In the genomic region with DNA sequence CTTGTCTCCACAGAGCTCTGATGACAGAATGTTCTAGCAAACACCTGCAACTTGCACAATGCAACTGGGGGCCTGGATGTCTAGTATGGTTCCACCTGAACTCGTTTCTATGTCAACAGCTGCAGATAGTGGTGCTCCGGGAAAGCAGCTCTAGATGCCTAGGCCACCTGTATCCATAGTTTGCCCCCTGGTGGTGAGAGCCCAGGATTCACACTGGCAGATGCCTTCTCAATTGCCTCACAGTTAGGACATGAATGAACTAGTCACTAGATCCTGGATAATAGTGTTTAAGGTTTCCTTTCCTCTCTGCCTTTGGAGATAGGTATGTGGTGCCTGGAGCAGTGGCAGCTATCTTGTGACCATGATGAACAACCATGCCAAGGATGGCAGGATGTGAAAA, we compare ENCODE assay signal across 8 mouse cellular contexts.
DNase-seq lines count a peak whose midpoint lies in the region; ATAC-seq and TF ChIP-seq lines count a peak whose summit lies in the region.

No protein-coding gene starts in this region.

- no peak overlapping the region for H3K4me3 ChIP-seq in hindbrain, embryonic 10.5 days
- no peak overlapping the region for H3K4me3 ChIP-seq in hindbrain, embryonic 12.5 days
- H3K4me3 ChIP-seq in intestine, embryonic 14.5 days (ENCODE audit: low read depth, low read length): no peak overlapping the region
- no peak overlapping the region for H3K4me3 ChIP-seq in midbrain, postnatal 0 days (ENCODE audit: low read depth, low read length)
- H3K4me3 ChIP-seq in stomach, embryonic 16.5 days (replicated peaks; ENCODE audit: low read length): no peak overlapping the region

- H3K9ac ChIP-seq in hindbrain, embryonic 12.5 days: no peak overlapping the region
- H3K9ac ChIP-seq in intestine, embryonic 14.5 days (ENCODE audit: low read length): no peak overlapping the region
- no peak overlapping the region for H3K9ac ChIP-seq in midbrain, postnatal 0 days (replicated peaks; ENCODE audit: low read length, poor library complexity, severe bottlenecking)
- no peak overlapping the region for H3K9ac ChIP-seq in stomach, embryonic 16.5 days (ENCODE audit: low read length)

- DNase-seq in hindbrain, embryonic 10.5 days (ENCODE audit: low spot score): peak; percentile 64
- DNase-seq in cerebellum, adult 9-10 months: peak; percentile 90
- peak; percentile 55 to 88 for DNase-seq in frontal cortex, adult 2 months (ENCODE audit: extremely low spot score in 1 of 2, low spot score in 1 of 2)
- DNase-seq in intestine, embryonic 14.5 days (ENCODE audit: low spot score): peak; percentile 87
- peak; percentile 48 to 81 for DNase-seq in left cerebral cortex, adult 9 months (ENCODE audit: low spot score in 2 of 2)
- DNase-seq in midbrain, postnatal 0 days (ENCODE audit: low spot score): peak; percentile 72

- TF ChIP-seq CTCF in midbrain, postnatal 0 days (IDR thresholded peaks at IDR 0.05): peak; percentile 83

- H3K27ac ChIP-seq in hindbrain, embryonic 10.5 days: no peak overlapping the region
- H3K27ac ChIP-seq in hindbrain, embryonic 12.5 days: no peak overlapping the region
- H3K27ac ChIP-seq in intestine, embryonic 14.5 days (ENCODE audit: low read depth): no peak overlapping the region
- H3K27ac ChIP-seq in midbrain, postnatal 0 days (ENCODE audit: low read depth, low read length): no peak overlapping the region
- H3K27ac ChIP-seq in stomach, embryonic 16.5 days (ENCODE audit: low read length): no peak overlapping the region

- WGBS in hindbrain, embryonic 10.5 days: 35% methylated on average over 2 of the region's 2 CpGs
- WGBS in hindbrain, embryonic 12.5 days: 23% methylated on average over 2 of the region's 2 CpGs
- WGBS in intestine, embryonic 14.5 days: 13% methylated on average over 2 of the region's 2 CpGs
- 11% methylated on average over 2 of the region's 2 CpGs for WGBS in midbrain, postnatal 0 days
- 10% methylated on average over 2 of the region's 2 CpGs for WGBS in stomach, embryonic 16.5 days

- H3K27me3 ChIP-seq in hindbrain, embryonic 10.5 days (ENCODE audit: insufficient read depth, poor library complexity, severe bottlenecking): no peaks in the 10 kb centered on the region
- H3K27me3 ChIP-seq in hindbrain, embryonic 12.5 days: no peaks in the 10 kb centered on the region
- no peaks in the 10 kb centered on the region for H3K27me3 ChIP-seq in intestine, embryonic 14.5 days (replicated peaks; ENCODE audit: control insufficient read depth, insufficient read depth, low read length)
- H3K27me3 ChIP-seq in midbrain, postnatal 0 days (ENCODE audit: insufficient read depth, low read length): no peaks in the 10 kb centered on the region
- no peaks in the 10 kb centered on the region for H3K27me3 ChIP-seq in stomach, embryonic 16.5 days (ENCODE audit: control insufficient read depth, insufficient read depth, low read length)

- H3K36me3 ChIP-seq in hindbrain, embryonic 10.5 days: no peaks in the 10 kb centered on the region
- H3K36me3 ChIP-seq in hindbrain, embryonic 12.5 days: peaks cover 5% of the 10 kb centered on the region; the same call in 1 of the 2 replicates
- H3K36me3 ChIP-seq in intestine, embryonic 14.5 days (ENCODE audit: control insufficient read depth, insufficient read depth, low read length): no peaks in the 10 kb centered on the region
- H3K36me3 ChIP-seq in midbrain, postnatal 0 days (ENCODE audit: insufficient read depth, low read length): no peaks in the 10 kb centered on the region
- H3K36me3 ChIP-seq in stomach, embryonic 16.5 days (ENCODE audit: control insufficient read depth, insufficient read depth, low read length): no peaks in the 10 kb centered on the region

- H3K4me1 ChIP-seq in hindbrain, embryonic 10.5 days (replicated peaks): peaks cover 13% of the 10 kb centered on the region; the same call in 1 of the 2 replicates
- H3K4me1 ChIP-seq in hindbrain, embryonic 12.5 days: peaks cover 2% of the 10 kb centered on the region; the same call in 1 of the 2 replicates
- H3K4me1 ChIP-seq in intestine, embryonic 14.5 days (replicated peaks; ENCODE audit: control insufficient read depth, insufficient read depth, low read length): 0 out of 2 replicates have a peak, but pooled peaks cover 6% of the 10 kb centered on the region
- H3K4me1 ChIP-seq in midbrain, postnatal 0 days (ENCODE audit: insufficient read depth, low read length): no peaks in the 10 kb centered on the region
- no peaks in the 10 kb centered on the region for H3K4me1 ChIP-seq in stomach, embryonic 16.5 days (ENCODE audit: control insufficient read depth, insufficient read depth, low read length)

- H3K4me2 ChIP-seq in hindbrain, embryonic 12.5 days (replicated peaks): no peak overlapping the region
- H3K4me2 ChIP-seq in intestine, embryonic 14.5 days (ENCODE audit: low read length): no peak overlapping the region
- no peak overlapping the region for H3K4me2 ChIP-seq in midbrain, postnatal 0 days (ENCODE audit: low read depth, low read length, poor library complexity, severe bottlenecking)
- H3K4me2 ChIP-seq in stomach, embryonic 16.5 days (ENCODE audit: low read depth, low read length): no peak overlapping the region

- H3K9me3 ChIP-seq in hindbrain, embryonic 10.5 days: no peaks in the 10 kb centered on the region
- H3K9me3 ChIP-seq in hindbrain, embryonic 12.5 days (replicated peaks): no peaks in the 10 kb centered on the region
- no peaks in the 10 kb centered on the region for H3K9me3 ChIP-seq in intestine, embryonic 14.5 days (ENCODE audit: control insufficient read depth, low read length)
- H3K9me3 ChIP-seq in midbrain, postnatal 0 days (ENCODE audit: low read length): no peaks in the 10 kb centered on the region
- no peaks in the 10 kb centered on the region for H3K9me3 ChIP-seq in stomach, embryonic 16.5 days (replicated peaks; ENCODE audit: control insufficient read depth, low read length)

- no peak for ATAC-seq in hindbrain, embryonic 12.5 days (ENCODE audit: low FRiP score)
- peak; percentile 56; the same call in 1 of the 2 replicates for ATAC-seq in intestine, embryonic 14.5 days (replicated peaks; ENCODE audit: low FRiP score, low TSS enrichment, low read depth)
- no peak for ATAC-seq in midbrain, postnatal 0 days (ENCODE audit: low FRiP score)
- ATAC-seq in stomach, embryonic 16.5 days (ENCODE audit: insufficient read depth, low FRiP score): peak; percentile 54; the same call in 1 of the 2 replicates

Comparison
In these comparisons a context has a peak if more than half of its experiments do, and no peak if none do; other contexts are left out.
1. ATAC-seq: peak in intestine, embryonic 14.5 days (single experiment) and stomach, embryonic 16.5 days (single experiment); none in hindbrain, embryonic 12.5 days (single experiment) and midbrain, postnatal 0 days (single experiment).
2. Peak in every context shown above with its lines, with median percentiles within 50 percentile points of each other: DNase-seq.